16 mouse cellular contexts compared by ENCODE assay signal in the genomic region with DNA sequence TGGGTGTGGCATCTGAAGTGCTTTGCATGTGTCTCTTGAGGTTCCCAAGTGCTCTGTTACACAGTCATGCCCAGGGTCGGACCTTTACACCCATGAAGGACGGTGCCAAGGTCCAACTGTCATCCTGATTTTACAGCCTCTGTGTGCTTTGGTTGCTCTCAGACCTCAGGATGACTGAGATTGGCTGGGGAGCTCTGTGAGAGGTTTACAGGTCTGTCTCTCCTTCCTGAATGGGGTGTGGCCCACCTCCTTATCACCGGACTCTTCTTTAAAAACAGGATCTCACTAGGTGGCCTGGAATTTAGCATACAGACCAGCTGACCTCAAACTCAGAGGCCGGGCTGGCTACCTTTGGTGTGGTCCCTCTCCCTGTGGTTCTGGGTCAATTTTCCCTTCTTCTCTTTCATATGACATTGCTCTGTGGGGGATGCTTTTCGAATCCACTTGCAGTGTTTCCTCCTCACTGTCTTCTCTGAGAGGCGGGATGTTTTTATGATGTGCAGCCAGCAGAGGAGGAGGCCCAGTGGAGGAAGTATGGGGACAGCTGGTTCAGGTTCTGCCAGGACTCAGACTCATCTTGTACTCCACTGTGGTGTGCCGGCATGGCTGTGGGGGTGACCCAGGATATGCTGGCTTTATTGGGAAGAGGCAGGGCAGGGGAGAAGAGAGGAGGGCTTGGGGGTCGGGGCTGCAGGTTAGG. TPM values are rescaled to one million over a fixed set of nuclear protein-coding genes. Genes with fewer than 3 reads are reported as not detected.
DNase-seq lines count a peak whose midpoint lies in the region; ATAC-seq and TF ChIP-seq lines count a peak whose summit lies in the region.
"Had no signal": no experiment of that assay in that cellular context is flagged by ENCODE, and none has a peak within 500 bp of the region (broad histone marks: within the 10 kb centered on the region; RNA-seq: fewer than 3 reads in every experiment).

No protein-coding gene starts in this region.

- TF ChIP-seq EP300 in ES-Bruce4 (IDR thresholded peaks at IDR 0.05; ENCODE audit: insufficient read depth, low read depth, low read length): peak; percentile 78

- H3K27me3 ChIP-seq in hindbrain, embryonic 15.5 days: no peaks in the 10 kb centered on the region
- peaks cover 68% of the 10 kb centered on the region for H3K27me3 ChIP-seq in hindbrain, embryonic 12.5 days
- H3K27me3 ChIP-seq in ES-Bruce4 (ENCODE audit: control insufficient read depth, insufficient read depth, low read length, poor library complexity, severe bottlenecking): no peaks in the 10 kb centered on the region
- H3K27me3 ChIP-seq in forebrain, embryonic 14.5 days (replicated peaks; ENCODE audit: control insufficient read depth, insufficient read depth, low read length): no peaks in the 10 kb centered on the region
- H3K27me3 ChIP-seq in midbrain, embryonic 14.5 days (ENCODE audit: control insufficient read depth, insufficient read depth, low read length): no peaks in the 10 kb centered on the region

- peaks cover 12% of the 10 kb centered on the region; the same call in 1 of the 2 replicates for H3K36me3 ChIP-seq in hindbrain, embryonic 15.5 days
- no peaks in the 10 kb centered on the region for H3K36me3 ChIP-seq in hindbrain, embryonic 12.5 days
- H3K36me3 ChIP-seq in ES-Bruce4 (ENCODE audit: control insufficient read depth, insufficient read depth, low read length, poor library complexity, severe bottlenecking): no peaks in the 10 kb centered on the region
- no peaks in the 10 kb centered on the region for H3K36me3 ChIP-seq in forebrain, embryonic 14.5 days (ENCODE audit: control insufficient read depth, insufficient read depth, low read length)
- H3K36me3 ChIP-seq in midbrain, embryonic 14.5 days (ENCODE audit: control insufficient read depth, insufficient read depth, low read length): peaks cover 8% of the 10 kb centered on the region; the same call in 1 of the 2 replicates

- peak overlapping the region; percentile 89 for H3K27ac ChIP-seq in hindbrain, embryonic 15.5 days (replicated peaks)
- no peak overlapping the region for H3K27ac ChIP-seq in hindbrain, embryonic 12.5 days
- peak overlapping the region; percentile 86 for H3K27ac ChIP-seq in ES-Bruce4 (ENCODE audit: insufficient read depth, low read length)
- H3K27ac ChIP-seq in forebrain, embryonic 14.5 days (ENCODE audit: low read depth, low read length): peak overlapping the region; percentile 88
- H3K27ac ChIP-seq in midbrain, embryonic 14.5 days (replicated peaks; ENCODE audit: low read depth, low read length): peak overlapping the region; percentile 91

- no peaks in the 10 kb centered on the region for H3K9me3 ChIP-seq in hindbrain, embryonic 15.5 days
- no peaks in the 10 kb centered on the region for H3K9me3 ChIP-seq in hindbrain, embryonic 12.5 days (replicated peaks)
- no peaks in the 10 kb centered on the region for H3K9me3 ChIP-seq in ES-Bruce4 (replicated peaks; ENCODE audit: control insufficient read depth, insufficient read depth, low read length, poor library complexity, severe bottlenecking)
- no peaks in the 10 kb centered on the region for H3K9me3 ChIP-seq in forebrain, embryonic 14.5 days (replicated peaks; ENCODE audit: control insufficient read depth, low read length)
- H3K9me3 ChIP-seq in midbrain, embryonic 14.5 days (ENCODE audit: control insufficient read depth, low read length): no peaks in the 10 kb centered on the region

- no peak for TF ChIP-seq POLR2A in ES-Bruce4 (IDR thresholded peaks at IDR 0.05; ENCODE audit: insufficient read depth, low read length)

- TF ChIP-seq CTCF in ES-Bruce4 (IDR thresholded peaks at IDR 0.05; ENCODE audit: low read depth, low read length): no peak

- ATAC-seq in hindbrain, embryonic 15.5 days (ENCODE audit: low FRiP score, low read depth): peak; percentile 23; the same call in 1 of the 2 replicates
- no peak for ATAC-seq in hindbrain, embryonic 12.5 days (ENCODE audit: low FRiP score)
- ATAC-seq in forebrain, embryonic 14.5 days: no peak
- no peak for ATAC-seq in midbrain, embryonic 14.5 days (ENCODE audit: low FRiP score, low TSS enrichment)
- no peak for ATAC-seq in erythroid progenitor cell, adult 5-6 weeks (replicated peaks; ENCODE audit: low FRiP score, poor library complexity, severe bottlenecking)

- H3K4me3 ChIP-seq in hindbrain, embryonic 15.5 days: no peak overlapping the region
- no peak overlapping the region for H3K4me3 ChIP-seq in hindbrain, embryonic 12.5 days
- no peak overlapping the region for H3K4me3 ChIP-seq in ES-Bruce4 (ENCODE audit: low read depth, low read length)
- H3K4me3 ChIP-seq in forebrain, embryonic 14.5 days (ENCODE audit: low read depth, low read length): no peak overlapping the region
- H3K4me3 ChIP-seq in midbrain, embryonic 14.5 days (replicated peaks; ENCODE audit: low read depth, low read length): no peak overlapping the region

- DNase-seq in forebrain, embryonic 14.5 days (ENCODE audit: low spot score): no peak
- no peak for DNase-seq in midbrain, embryonic 14.5 days
- DNase-seq in embryo, embryonic 11 days: no peak
- DNase-seq in retina, postnatal 1 day: no peak
- DNase-seq: cerebellum, adult 11 months; heart, adult 11 months; heart, postnatal 14 days; liver had no signal

- H3K4me1 ChIP-seq in hindbrain, embryonic 15.5 days (replicated peaks): peaks cover 43% of the 10 kb centered on the region
- peaks cover 30% of the 10 kb centered on the region for H3K4me1 ChIP-seq in hindbrain, embryonic 12.5 days
- H3K4me1 ChIP-seq in ES-Bruce4 (ENCODE audit: control insufficient read depth, insufficient read depth, low read length): peaks cover 26% of the 10 kb centered on the region
- H3K4me1 ChIP-seq in forebrain, embryonic 14.5 days (ENCODE audit: control insufficient read depth, insufficient read depth, low read length): peaks cover 31% of the 10 kb centered on the region
- peaks cover 35% of the 10 kb centered on the region for H3K4me1 ChIP-seq in midbrain, embryonic 14.5 days (ENCODE audit: control insufficient read depth, insufficient read depth, low read length)

- H3K9ac ChIP-seq in hindbrain, embryonic 15.5 days: peak overlapping the region; percentile 14; the same call in 1 of the 2 replicates
- no peak overlapping the region for H3K9ac ChIP-seq in hindbrain, embryonic 12.5 days
- no peak overlapping the region for H3K9ac ChIP-seq in ES-Bruce4 (ENCODE audit: low read depth, poor library complexity, severe bottlenecking)
- 0 out of 2 replicates have a peak overlapping the region, but pooled peaks have one; percentile 8 for H3K9ac ChIP-seq in forebrain, embryonic 14.5 days (ENCODE audit: low read length)
- H3K9ac ChIP-seq in midbrain, embryonic 14.5 days (replicated peaks; ENCODE audit: low read length): peak overlapping the region; percentile 34; the same call in 1 of the 2 replicates

- 37% methylated on average over 8 of the region's 8 CpGs for WGBS in hindbrain, embryonic 15.5 days
- WGBS in hindbrain, embryonic 12.5 days: 39% methylated on average over 8 of the region's 8 CpGs
- 35% methylated on average over 8 of the region's 8 CpGs for whole genome bisulfite sequencing in forebrain, embryonic 14.5 days
- 32% methylated on average over 8 of the region's 8 CpGs for WGBS in midbrain, embryonic 14.5 days

- 0 out of 2 replicates have a peak overlapping the region, but pooled peaks have one; percentile 52 for H3K4me2 ChIP-seq in hindbrain, embryonic 15.5 days
- H3K4me2 ChIP-seq in hindbrain, embryonic 12.5 days (replicated peaks): no peak overlapping the region
- H3K4me2 ChIP-seq in forebrain, embryonic 14.5 days (ENCODE audit: low read length): peak overlapping the region; percentile 51
- H3K4me2 ChIP-seq in midbrain, embryonic 14.5 days (ENCODE audit: low read length): peak overlapping the region; percentile 53

RNA-seq across cellular contexts. Expression of gene Chd5, which starts 12.4 kb away (rescaled TPM):
- polyA plus RNA-seq in hindbrain, embryonic 15.5 days (2015; fragmentation: Nextera tagmentation; extraction: Ambion mirVana): 57.4 and 61.8 TPM in 2 replicates
- 4.1 and 4.8 TPM in 2 replicates for polyA plus RNA-seq in hindbrain, embryonic 12.5 days (2016; fragmentation: Nextera tagmentation; extraction: Ambion mirVana)
- 5.4 and 5.8 TPM in 2 replicates for polyA plus RNA-seq in ES-Bruce4 (2011; ENCODE audit: insufficient read depth, insufficient read length, low read depth, missing spikeins)
- 15.6 and 18.6 TPM in 2 replicates for polyA plus RNA-seq in forebrain, embryonic 14.5 days (2014; fragmentation: Nextera tagmentation; extraction: Ambion mirVana)
- polyA plus RNA-seq in midbrain, embryonic 14.5 days (2014; fragmentation: Nextera tagmentation; extraction: Ambion mirVana): 38.4 and 53.5 TPM in 2 replicates
- total RNA-seq in erythroid progenitor cell, adult 5-6 weeks (2015; ENCODE audit: low replicate concordance): not detected in 2 replicates
- not detected in 2 replicates for total RNA-seq in erythroid progenitor cell, adult 5-6 weeks (2017; ENCODE audit: low replicate concordance)

RNA-seq across cellular contexts. Expression of gene Rpl22, which starts 25.3 kb away (rescaled TPM):
- 135 and 176 TPM in 2 replicates for polyA plus RNA-seq in hindbrain, embryonic 15.5 days (2015; fragmentation: Nextera tagmentation; extraction: Ambion mirVana)
- 257 and 282 TPM in 2 replicates for polyA plus RNA-seq in hindbrain, embryonic 12.5 days (2016; fragmentation: Nextera tagmentation; extraction: Ambion mirVana)
- polyA plus RNA-seq in ES-Bruce4 (2011; ENCODE audit: insufficient read depth, insufficient read length, low read depth, missing spikeins): 1,917 and 1,978 TPM in 2 replicates
- 196 and 235 TPM in 2 replicates for polyA plus RNA-seq in forebrain, embryonic 14.5 days (2014; fragmentation: Nextera tagmentation; extraction: Ambion mirVana)
- 165 and 174 TPM in 2 replicates for polyA plus RNA-seq in midbrain, embryonic 14.5 days (2014; fragmentation: Nextera tagmentation; extraction: Ambion mirVana)
- 429 and 481 TPM in 2 replicates for total RNA-seq in erythroid progenitor cell, adult 5-6 weeks (2015; ENCODE audit: low replicate concordance)
- 506 and 514 TPM in 2 replicates for total RNA-seq in erythroid progenitor cell, adult 5-6 weeks (2017; ENCODE audit: low replicate concordance)

RNA-seq across cellular contexts. Expression of gene Rnf207, which starts 32.1 kb away (rescaled TPM):
- 8.6 and 8.8 TPM in 2 replicates for polyA plus RNA-seq in hindbrain, embryonic 15.5 days (2015; fragmentation: Nextera tagmentation; extraction: Ambion mirVana)
- 2.5 and 3.8 TPM in 2 replicates for polyA plus RNA-seq in hindbrain, embryonic 12.5 days (2016; fragmentation: Nextera tagmentation; extraction: Ambion mirVana)
- 3.2 and 4.2 TPM in 2 replicates for polyA plus RNA-seq in ES-Bruce4 (2011; ENCODE audit: insufficient read depth, insufficient read length, low read depth, missing spikeins)
- 2.4 and 2.5 TPM in 2 replicates for polyA plus RNA-seq in forebrain, embryonic 14.5 days (2014; fragmentation: Nextera tagmentation; extraction: Ambion mirVana)
- polyA plus RNA-seq in midbrain, embryonic 14.5 days (2014; fragmentation: Nextera tagmentation; extraction: Ambion mirVana): 4.2 and 6.9 TPM in 2 replicates
- total RNA-seq in erythroid progenitor cell, adult 5-6 weeks (2015; ENCODE audit: low replicate concordance): not detected in 2 replicates
- total RNA-seq in erythroid progenitor cell, adult 5-6 weeks (2017; ENCODE audit: low replicate concordance): not detected in 2 replicates

RNA-seq across cellular contexts. Expression of gene Icmt, which starts 53.8 kb away (rescaled TPM):
- polyA plus RNA-seq in hindbrain, embryonic 15.5 days (2015; fragmentation: Nextera tagmentation; extraction: Ambion mirVana): 18.3 and 22.2 TPM in 2 replicates
- 25.3 and 25.6 TPM in 2 replicates for polyA plus RNA-seq in hindbrain, embryonic 12.5 days (2016; fragmentation: Nextera tagmentation; extraction: Ambion mirVana)
- 21.4 and 22.8 TPM in 2 replicates for polyA plus RNA-seq in ES-Bruce4 (2011; ENCODE audit: insufficient read depth, insufficient read length, low read depth, missing spikeins)
- 13.2 and 18.2 TPM in 2 replicates for polyA plus RNA-seq in forebrain, embryonic 14.5 days (2014; fragmentation: Nextera tagmentation; extraction: Ambion mirVana)
- 14.9 and 23.7 TPM in 2 replicates for polyA plus RNA-seq in midbrain, embryonic 14.5 days (2014; fragmentation: Nextera tagmentation; extraction: Ambion mirVana)
- 8.0 and 24.5 TPM in 2 replicates for total RNA-seq in erythroid progenitor cell, adult 5-6 weeks (2015; ENCODE audit: low replicate concordance)
- 14.2 TPM in 2 replicates for total RNA-seq in erythroid progenitor cell, adult 5-6 weeks (2017; ENCODE audit: low replicate concordance)

RNA-seq across cellular contexts. Expression of gene Hes3, which starts 59.4 kb away (rescaled TPM):
- 0.47 and 3.0 TPM in 2 replicates for polyA plus RNA-seq in hindbrain, embryonic 15.5 days (2015; fragmentation: Nextera tagmentation; extraction: Ambion mirVana)
- polyA plus RNA-seq in hindbrain, embryonic 12.5 days (2016; fragmentation: Nextera tagmentation; extraction: Ambion mirVana): 1.2 and 2.1 TPM in 2 replicates
- not detected in 2 replicates for polyA plus RNA-seq in ES-Bruce4 (2011; ENCODE audit: insufficient read depth, insufficient read length, low read depth, missing spikeins)
- not detected in 2 replicates for polyA plus RNA-seq in forebrain, embryonic 14.5 days (2014; fragmentation: Nextera tagmentation; extraction: Ambion mirVana)
- 0.39 and 1.2 TPM in 2 replicates for polyA plus RNA-seq in midbrain, embryonic 14.5 days (2014; fragmentation: Nextera tagmentation; extraction: Ambion mirVana)
- total RNA-seq in erythroid progenitor cell, adult 5-6 weeks (2015; ENCODE audit: low replicate concordance): not detected in 2 replicates
- total RNA-seq in erythroid progenitor cell, adult 5-6 weeks (2017; ENCODE audit: low replicate concordance): not detected in 2 replicates
- total RNA-seq: adrenal gland, postnatal 14 days; heart, postnatal 14 days; layer of hippocampus, postnatal 10 days had no signal
- polyA plus RNA-seq: kidney, embryonic 14.5 days; lung, postnatal 0 days had no signal

Comparison
In these comparisons a context has a peak if more than half of its experiments do, and no peak if none do; other contexts are left out.
1. H3K9ac ChIP-seq: peak in hindbrain, embryonic 15.5 days (single experiment), forebrain, embryonic 14.5 days (single experiment) and midbrain, embryonic 14.5 days (single experiment); none in hindbrain, embryonic 12.5 days (single experiment) and ES-Bruce4 (single experiment).